Mouse (Mus musculus): ENCODE results near the gene Fgfr2. TPM values are rescaled to one million over a fixed set of nuclear protein-coding genes. Genes with fewer than 3 reads are reported as not detected.
A peak's percentile ranks its signal among the peaks of the same experiment; 100 is the strongest.

Fgfr2 gene
- polyA plus RNA-seq, 1 experiment from 2014 or later: 81.1 TPM

- H3K36me3 ChIP-seq: peaks cover 4% of the 10 kb centered on the region; the same call in 1 of the 2 replicates
- H3K9ac ChIP-seq: no peak overlapping the region
- 92% methylated on average over 3 of the region's 3 CpGs for WGBS
- H3K27me3 ChIP-seq: no peaks in the 10 kb centered on the region
- H3K27ac ChIP-seq: peak overlapping the region; percentile 68; the same call in 1 of the 2 replicates
- no peaks in the 10 kb centered on the region for H3K9me3 ChIP-seq (replicated peaks)
- peaks cover 75% of the 10 kb centered on the region for H3K4me1 ChIP-seq
- H3K4me2 ChIP-seq (replicated peaks): no peak overlapping the region
- H3K4me3 ChIP-seq: no peak overlapping the region
- ATAC-seq (ENCODE audit: low FRiP score): no peak
These were observed 112.7 kb downstream of the Fgfr2 start for GRCm38 (mm10) chr7:133010477-133010876.

DNA sequence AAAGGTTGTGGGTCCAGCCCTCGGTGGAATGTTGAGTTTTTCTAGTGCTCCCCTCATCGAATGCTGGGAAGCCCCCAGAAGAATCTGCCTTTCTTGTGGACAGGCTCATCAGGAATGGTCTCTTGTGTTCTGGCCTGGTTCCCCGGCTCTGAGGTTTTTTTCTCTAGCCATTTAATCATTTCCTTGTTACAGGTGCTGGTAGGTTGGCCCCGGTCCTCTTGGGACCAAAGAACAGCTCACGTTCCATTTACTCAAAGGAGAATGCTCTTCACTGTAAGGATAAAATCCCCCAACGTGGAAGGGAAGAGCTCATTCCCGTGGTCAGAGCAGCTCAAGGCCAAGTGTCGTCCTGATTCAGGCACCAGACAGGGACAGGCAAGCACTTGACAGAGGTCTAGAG, 113.5 kb downstream of the Fgfr2 start:
- H3K4me2 ChIP-seq (replicated peaks): no peak overlapping the region
- H3K4me3 ChIP-seq: no peak overlapping the region
- no peaks in the 10 kb centered on the region for H3K9me3 ChIP-seq (replicated peaks)
- 80% methylated on average over 8 of the region's 8 CpGs for WGBS
- H3K27me3 ChIP-seq: no peaks in the 10 kb centered on the region
- ATAC-seq (ENCODE audit: low FRiP score): no peak
- H3K36me3 ChIP-seq: peaks cover 4% of the 10 kb centered on the region; the same call in 1 of the 2 replicates
- no peak overlapping the region for H3K9ac ChIP-seq
- peaks cover 69% of the 10 kb centered on the region for H3K4me1 ChIP-seq
- H3K27ac ChIP-seq: no peak overlapping the region

DNA sequence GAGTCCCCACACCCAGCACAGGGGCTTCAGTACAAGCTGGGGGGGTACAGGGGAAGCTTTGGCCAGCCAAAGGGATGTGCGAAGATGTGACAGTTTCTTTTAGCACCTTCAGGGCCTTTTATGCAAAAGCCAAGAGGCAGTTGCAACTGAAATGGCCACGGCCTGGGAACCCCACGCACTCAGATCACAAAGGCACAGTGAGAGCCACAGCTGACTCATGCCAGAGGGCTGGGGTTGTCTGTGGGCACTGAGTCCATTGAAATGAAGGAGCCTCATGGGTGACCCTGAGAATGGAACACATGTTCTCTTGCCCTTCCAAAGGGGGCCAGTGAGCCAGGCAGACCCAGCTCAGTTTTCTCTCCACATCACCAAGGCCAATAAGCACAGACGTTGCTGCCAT, 114.5 kb downstream of the Fgfr2 start:
- H3K4me3 ChIP-seq: no peak overlapping the region
- H3K36me3 ChIP-seq: peaks cover 4% of the 10 kb centered on the region; the same call in 1 of the 2 replicates
- H3K27ac ChIP-seq: no peak overlapping the region
- WGBS: 75% methylated on average over 4 of the region's 4 CpGs
- H3K27me3 ChIP-seq: no peaks in the 10 kb centered on the region
- H3K4me2 ChIP-seq (replicated peaks): no peak overlapping the region
- peaks cover 65% of the 10 kb centered on the region for H3K4me1 ChIP-seq
- no peaks in the 10 kb centered on the region for H3K9me3 ChIP-seq (replicated peaks)
- ATAC-seq (ENCODE audit: low FRiP score): no peak
- no peak overlapping the region for H3K9ac ChIP-seq

GRCm38 (mm10) chr7:133007343-133007742, 115.8 kb downstream of the Fgfr2 start:
- WGBS: 84% methylated on average over 11 of the region's 11 CpGs
- no peak overlapping the region for H3K27ac ChIP-seq
- no peaks in the 10 kb centered on the region for H3K27me3 ChIP-seq
- no peaks in the 10 kb centered on the region for H3K9me3 ChIP-seq (replicated peaks)
- H3K9ac ChIP-seq: no peak overlapping the region
- peaks cover 61% of the 10 kb centered on the region for H3K4me1 ChIP-seq
- no peak overlapping the region for H3K4me2 ChIP-seq (replicated peaks)
- ATAC-seq (ENCODE audit: low FRiP score): no peak
- no peaks in the 10 kb centered on the region; the same call in 1 of the 2 replicates for H3K36me3 ChIP-seq
- no peak overlapping the region for H3K4me3 ChIP-seq

GRCm38 (mm10) chr7:133005772-133006171, 117.4 kb downstream of the Fgfr2 start:
- no peak for ATAC-seq (ENCODE audit: low FRiP score)

DNA sequence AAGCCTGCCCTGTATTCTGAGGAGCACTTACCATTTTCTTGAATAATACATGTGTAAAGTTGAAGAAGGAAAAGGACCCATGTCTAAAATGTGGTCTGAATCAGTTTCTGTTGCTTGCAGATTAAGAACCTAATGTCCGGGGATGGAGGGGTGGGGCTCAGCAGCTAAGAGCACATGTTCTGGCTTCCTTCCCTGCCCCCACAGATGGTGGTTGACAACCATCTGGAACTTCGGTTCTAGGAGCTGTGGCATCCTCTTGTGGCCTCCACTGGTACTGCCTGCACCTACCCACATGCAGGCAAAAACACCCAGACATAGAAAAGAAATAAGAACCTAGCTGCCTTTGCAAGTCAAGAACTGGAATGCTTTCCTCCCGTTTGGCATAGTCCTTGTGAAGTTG, 119.7 kb downstream of the Fgfr2 start:
- Histone ChIP-seq H3K4me2 (replicated peaks) (no peak overlapping the region), H3K36me3 (peaks cover 11% of the 10 kb centered on the region), H3K4me1 (peaks cover 31% of the 10 kb centered on the region), H3K27me3 (no peaks in the 10 kb centered on the region), H3K9me3 (replicated peaks) (no peaks in the 10 kb centered on the region), H3K4me3 (no peak overlapping the region), H3K27ac (no peak overlapping the region), H3K9ac (no peak overlapping the region)
- no peak for ATAC-seq (ENCODE audit: low FRiP score)
- 41% methylated on average over 3 of the region's 3 CpGs for WGBS

More at GRCm38 (mm10) chr7:133005772-133006171, 117.4 kb downstream of the Fgfr2 start:
- Histone ChIP-seq H3K4me3 (no peak overlapping the region), H3K4me1 (peaks cover 47% of the 10 kb centered on the region), H3K27ac (no peak overlapping the region), H3K36me3 (no peaks in the 10 kb centered on the region; the same call in 1 of the 2 replicates), H3K4me2 (replicated peaks) (no peak overlapping the region), H3K9me3 (replicated peaks) (no peaks in the 10 kb centered on the region), H3K27me3 (no peaks in the 10 kb centered on the region), H3K9ac (no peak overlapping the region)
- 87% methylated on average over 7 of the region's 7 CpGs for WGBS

DNA sequence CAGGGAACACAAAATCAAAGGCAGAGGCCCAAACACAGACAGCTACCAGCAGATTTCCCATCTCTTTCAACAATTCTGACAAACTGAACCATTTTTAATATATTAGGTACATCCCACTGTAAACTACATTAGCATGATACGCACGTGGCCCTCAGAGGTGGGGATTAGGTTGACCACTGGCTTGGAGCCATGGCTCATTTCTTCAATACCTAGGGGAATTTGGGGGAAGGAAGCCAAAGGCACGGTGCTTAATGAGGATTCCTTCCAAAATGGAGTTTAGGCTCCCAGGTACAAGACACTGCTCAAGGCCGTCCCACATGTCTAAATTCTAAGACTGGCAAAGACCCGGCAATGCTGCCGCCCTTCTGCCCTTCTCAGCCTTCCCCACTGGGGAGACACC, 120.9 kb downstream of the Fgfr2 start:
- ATAC-seq (ENCODE audit: low FRiP score): no peak
- Histone ChIP-seq H3K9ac (no peak overlapping the region), H3K36me3 (peaks cover 23% of the 10 kb centered on the region), H3K27me3 (no peaks in the 10 kb centered on the region), H3K9me3 (replicated peaks) (no peaks in the 10 kb centered on the region), H3K4me1 (peaks cover 23% of the 10 kb centered on the region), H3K4me2 (replicated peaks) (no peak overlapping the region), H3K4me3 (no peak overlapping the region), H3K27ac (no peak overlapping the region)
- 91% methylated on average over 6 of the region's 6 CpGs for WGBS

DNA sequence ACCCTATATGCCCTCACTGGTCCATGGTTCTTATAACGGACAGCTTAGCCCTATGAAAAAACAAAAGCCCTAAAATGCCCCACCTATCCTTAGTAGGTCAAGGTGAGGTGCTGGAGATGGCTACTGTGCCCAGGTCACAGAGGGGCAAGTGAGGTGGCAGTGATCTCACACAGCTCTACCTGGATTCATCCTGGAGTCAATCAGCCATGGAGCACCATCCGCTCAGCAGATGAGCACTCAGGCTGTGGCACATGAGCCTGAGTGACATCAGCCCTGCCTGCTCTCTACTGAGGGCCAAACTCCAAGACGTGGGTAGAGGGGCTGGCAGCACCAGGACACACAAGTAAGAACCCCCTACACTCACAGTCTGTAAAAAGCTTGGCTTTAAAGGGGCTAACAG, 121.8 kb downstream of the Fgfr2 start:
- Histone ChIP-seq H3K9ac (no peak overlapping the region), H3K27ac (no peak overlapping the region), H3K9me3 (replicated peaks) (no peaks in the 10 kb centered on the region), H3K27me3 (no peaks in the 10 kb centered on the region), H3K4me2 (replicated peaks) (no peak overlapping the region), H3K4me3 (no peak overlapping the region), H3K36me3 (peaks cover 32% of the 10 kb centered on the region), H3K4me1 (peaks cover 21% of the 10 kb centered on the region)
- no peak for ATAC-seq (ENCODE audit: low FRiP score)
- 93% methylated on average over 3 of the region's 3 CpGs for WGBS

DNA sequence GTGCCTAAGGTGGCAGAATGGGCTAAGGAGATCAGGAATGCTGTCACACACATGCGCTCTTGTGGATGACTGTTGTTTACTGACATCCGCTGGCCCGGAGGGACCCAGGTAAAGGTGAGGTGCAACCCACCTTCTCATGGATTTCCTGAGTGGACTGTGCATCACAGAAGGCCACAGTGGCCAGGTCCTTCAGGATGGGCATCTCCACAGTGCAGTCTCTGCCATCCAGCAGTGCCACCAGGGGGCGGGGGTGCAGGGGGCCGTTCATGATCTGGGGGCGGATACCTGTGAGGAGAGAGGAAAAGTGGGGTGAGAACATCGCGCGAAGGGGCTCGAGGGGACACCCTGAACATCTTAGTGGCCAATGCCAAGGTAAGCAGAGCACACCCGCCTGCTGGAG, 124.1 kb downstream of the Fgfr2 start:
- ATAC-seq (ENCODE audit: low FRiP score): no peak
- no peaks in the 10 kb centered on the region for H3K9me3 ChIP-seq (replicated peaks)
- no peak overlapping the region for H3K4me3 ChIP-seq
- WGBS: 98% methylated on average over 11 of the region's 11 CpGs
- H3K4me1 ChIP-seq: peaks cover 14% of the 10 kb centered on the region
- no peak overlapping the region for H3K27ac ChIP-seq
- H3K36me3 ChIP-seq: peaks cover 54% of the 10 kb centered on the region
- H3K9ac ChIP-seq: no peak overlapping the region
- H3K4me2 ChIP-seq (replicated peaks): no peak overlapping the region
- no peaks in the 10 kb centered on the region for H3K27me3 ChIP-seq

- H3K36me3 ChIP-seq: peaks cover 57% of the 10 kb centered on the region
- H3K4me2 ChIP-seq (replicated peaks): no peak overlapping the region
- no peak overlapping the region for H3K9ac ChIP-seq
- no peak for ATAC-seq (ENCODE audit: low FRiP score)
- no peaks in the 10 kb centered on the region for H3K9me3 ChIP-seq (replicated peaks)
- H3K27ac ChIP-seq: no peak overlapping the region
- H3K4me3 ChIP-seq: no peak overlapping the region
- 92% methylated on average over 12 of the region's 12 CpGs for WGBS
- no peaks in the 10 kb centered on the region for H3K27me3 ChIP-seq
- peaks cover 11% of the 10 kb centered on the region for H3K4me1 ChIP-seq
These were observed 124.5 kb downstream of the Fgfr2 start for GRCm38 (mm10) chr7:132998639-132999038.

GRCm38 (mm10) chr7:132996391-132996790, 126.8 kb downstream of the Fgfr2 start:
- WGBS: 91% methylated on average over 5 of the region's 5 CpGs
- Histone ChIP-seq H3K4me3 (no peak overlapping the region), H3K27me3 (no peaks in the 10 kb centered on the region), H3K9ac (no peak overlapping the region), H3K36me3 (peaks cover 65% of the 10 kb centered on the region), H3K9me3 (replicated peaks) (no peaks in the 10 kb centered on the region), H3K4me2 (replicated peaks) (no peak overlapping the region), H3K27ac (no peak overlapping the region), H3K4me1 (peaks cover 3% of the 10 kb centered on the region; the same call in 1 of the 2 replicates)
- no peak for ATAC-seq (ENCODE audit: low FRiP score)

DNA sequence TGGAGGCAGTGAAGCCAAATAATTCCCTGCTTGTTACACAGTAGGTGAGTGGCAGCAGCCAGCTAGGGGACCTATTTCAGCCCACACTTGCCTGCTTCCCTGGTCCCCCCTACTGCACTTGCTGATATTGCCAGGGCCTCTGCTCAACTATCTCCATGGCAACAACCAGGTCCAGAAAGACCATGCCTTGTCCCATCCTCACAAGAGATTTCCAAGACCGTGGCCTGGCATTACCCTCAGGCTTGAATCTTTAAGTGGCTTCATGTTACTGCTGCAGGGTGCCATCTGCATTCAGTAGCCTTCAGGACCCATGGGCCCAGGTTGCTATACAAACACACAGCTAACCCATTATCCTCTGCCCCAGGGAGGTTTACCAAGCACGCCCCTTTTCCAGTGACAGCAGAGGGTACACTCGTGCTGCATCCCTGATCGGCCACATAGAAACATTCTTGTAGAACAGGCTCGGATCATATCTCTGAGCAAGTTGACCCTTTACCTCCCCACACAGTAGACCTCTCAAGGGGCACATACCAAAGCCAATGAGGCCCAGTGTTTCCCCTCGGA, 128.4 kb downstream of the Fgfr2 start:
- H3K27ac ChIP-seq: no peak overlapping the region
- peaks cover 82% of the 10 kb centered on the region for H3K36me3 ChIP-seq
- peak; percentile 69 for ATAC-seq (ENCODE audit: low FRiP score)
- WGBS: 69% methylated on average over 6 of the region's 6 CpGs
- no peak overlapping the region for H3K9ac ChIP-seq
- H3K4me3 ChIP-seq: no peak overlapping the region
- no peaks in the 10 kb centered on the region for H3K9me3 ChIP-seq (replicated peaks)
- H3K4me2 ChIP-seq (replicated peaks): no peak overlapping the region
- H3K4me1 ChIP-seq: peaks cover 3% of the 10 kb centered on the region; the same call in 1 of the 2 replicates
- H3K27me3 ChIP-seq: no peaks in the 10 kb centered on the region

DNA sequence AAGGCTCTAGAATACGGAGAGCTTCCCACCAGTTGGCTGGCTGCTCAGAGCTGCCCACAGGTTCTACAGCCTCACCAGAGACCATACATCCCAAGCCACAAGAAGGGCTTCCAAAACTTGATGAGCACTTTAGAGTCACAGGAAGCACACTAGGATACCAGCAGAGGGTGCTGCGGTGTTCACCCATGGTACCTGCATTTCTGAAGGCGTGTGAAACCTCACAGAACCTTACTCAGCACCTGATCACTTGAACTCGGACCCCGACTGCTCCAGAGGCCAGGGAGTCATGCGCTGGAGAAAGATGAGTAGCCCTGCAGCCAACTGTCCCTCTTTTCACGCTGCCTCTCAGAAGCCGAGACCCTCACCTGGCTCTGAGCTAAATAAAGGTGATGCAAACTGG, 129.0 kb downstream of the Fgfr2 start:
- Histone ChIP-seq H3K27me3 (no peaks in the 10 kb centered on the region), H3K4me2 (replicated peaks) (no peak overlapping the region), H3K9me3 (replicated peaks) (no peaks in the 10 kb centered on the region), H3K36me3 (peaks cover 83% of the 10 kb centered on the region), H3K27ac (no peak overlapping the region), H3K9ac (no peak overlapping the region), H3K4me1 (peaks cover 3% of the 10 kb centered on the region; the same call in 1 of the 2 replicates), H3K4me3 (no peak overlapping the region)
- WGBS: 92% methylated on average over 8 of the region's 8 CpGs
- no peak for ATAC-seq (ENCODE audit: low FRiP score)

All from hindbrain, embryonic 12.5 days (tissue).